Mouse (Mus musculus): Measurements from ENCODE around the gene Zfp804a.

- TF ChIP-seq CTCF (IDR thresholded peaks at IDR 0.05; ENCODE audit: control insufficient read depth, insufficient read depth, low read length) (no peak), POLR2A (IDR thresholded peaks at IDR 0.05; ENCODE audit: borderline replicate concordance, control insufficient read depth, low read depth, low read length) (no peak)
Measured at GRCm38 (mm10) chr2:82246020-82246419, 193.0 kb downstream of the Zfp804a start.

Measured in bone marrow, adult 2 months (tissue).